Mouse (Mus musculus): Measurements from ENCODE around the gene Slc39a5.

Slc39a5 gene

GRCm38 (mm10) chr10:128376099-128376454 lies 25.0 kb downstream of the Slc39a5 start:
- no peak for DNase-seq (ENCODE audit: low spot score in 2 of 2)

DNA sequence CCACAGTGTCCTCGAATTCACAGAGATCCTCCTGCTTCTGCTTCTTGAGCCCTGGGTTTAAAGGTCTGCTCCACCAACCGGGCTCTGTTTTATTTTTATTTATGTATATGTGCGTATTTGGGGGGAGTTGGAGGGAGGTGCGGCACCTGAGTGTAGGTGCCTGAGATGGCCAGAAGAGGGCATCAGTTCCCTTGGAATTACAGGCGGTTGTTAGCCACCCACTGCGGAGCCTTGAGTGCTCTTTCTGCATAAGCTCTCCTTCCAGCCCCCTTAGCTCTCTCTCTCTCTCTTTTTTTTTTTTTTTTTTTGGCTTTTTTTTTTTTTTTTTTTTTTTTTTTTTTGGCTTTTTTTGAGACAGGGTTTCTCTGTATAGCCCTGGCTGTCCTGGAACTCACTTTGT lies 26.6 kb downstream of the Slc39a5 start:
- no peak for DNase-seq (ENCODE audit: low spot score in 2 of 2)

- DNase-seq (ENCODE audit: low spot score in 2 of 2), result no peak
Measured at GRCm38 (mm10) chr10:128372989-128373748, 27.9 kb downstream of the Slc39a5 start.

- no peak for DNase-seq (ENCODE audit: low spot score in 2 of 2)
Measured at GRCm38 (mm10) chr10:128372142-128372541, 28.9 kb downstream of the Slc39a5 start.

DNA sequence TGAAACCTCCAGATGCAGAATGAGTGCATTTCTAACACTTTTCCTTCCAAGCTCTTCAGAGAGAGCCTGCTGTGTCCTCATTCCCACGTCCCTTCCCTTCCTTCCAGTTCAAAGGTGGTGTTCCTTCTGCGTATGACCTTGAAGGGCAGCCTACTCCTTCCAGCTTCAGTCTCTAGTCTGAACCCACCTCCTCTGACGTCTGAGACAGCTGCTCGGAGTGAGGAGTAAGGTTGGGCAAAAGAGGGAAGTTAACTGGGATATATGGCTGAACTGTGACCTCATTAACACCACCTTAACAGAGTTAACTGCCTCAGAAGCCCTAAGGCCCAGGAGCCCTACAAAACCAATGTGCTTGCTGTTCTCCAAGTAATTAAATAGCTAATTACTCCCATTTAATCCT lies 30.4 kb downstream of the Slc39a5 start:
- no peak for DNase-seq (ENCODE audit: low spot score in 2 of 2)

- no peak for DNase-seq (ENCODE audit: low spot score in 2 of 2)
Measured at GRCm38 (mm10) chr10:128370021-128370420, 31.0 kb downstream of the Slc39a5 start.

DNA sequence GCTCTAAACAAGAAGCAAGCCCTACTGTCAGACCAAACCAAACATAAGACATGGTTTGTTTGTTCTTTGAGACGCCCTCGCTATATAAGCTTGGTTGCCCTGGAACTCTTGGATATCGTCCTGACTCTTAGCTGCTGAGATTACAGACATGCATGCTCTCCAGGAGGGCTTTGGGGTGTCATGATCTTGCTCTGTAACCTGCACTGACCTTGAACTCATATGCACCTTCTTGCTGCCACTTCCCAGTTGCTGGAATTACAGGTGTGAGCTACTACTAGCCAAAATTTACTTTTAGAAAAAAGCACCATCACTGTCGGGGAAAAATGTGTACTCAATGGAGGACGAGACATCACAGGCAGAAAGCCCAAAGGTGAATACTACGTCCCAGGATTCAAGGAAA lies 31.4 kb downstream of the Slc39a5 start:
- no peak for DNase-seq (ENCODE audit: low spot score in 2 of 2)

DNA sequence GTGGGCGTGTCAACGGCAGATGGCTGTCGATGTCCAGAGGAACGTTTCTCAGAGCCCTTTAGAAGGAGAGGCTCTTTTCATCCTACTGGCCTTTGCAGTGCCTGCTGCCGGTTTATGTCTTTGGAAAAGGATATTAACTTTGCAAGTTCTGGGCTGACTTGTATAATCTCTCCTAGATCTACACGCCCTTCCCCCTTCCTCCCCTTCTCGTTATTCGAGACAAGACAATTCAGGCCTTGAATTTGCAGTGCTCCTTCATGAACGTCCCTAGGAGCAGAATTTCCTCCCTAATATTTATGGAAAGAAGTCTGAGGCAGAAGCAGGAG lies 31.8 kb downstream of the Slc39a5 start:
- no peak for DNase-seq (ENCODE audit: low spot score in 2 of 2)

DNA sequence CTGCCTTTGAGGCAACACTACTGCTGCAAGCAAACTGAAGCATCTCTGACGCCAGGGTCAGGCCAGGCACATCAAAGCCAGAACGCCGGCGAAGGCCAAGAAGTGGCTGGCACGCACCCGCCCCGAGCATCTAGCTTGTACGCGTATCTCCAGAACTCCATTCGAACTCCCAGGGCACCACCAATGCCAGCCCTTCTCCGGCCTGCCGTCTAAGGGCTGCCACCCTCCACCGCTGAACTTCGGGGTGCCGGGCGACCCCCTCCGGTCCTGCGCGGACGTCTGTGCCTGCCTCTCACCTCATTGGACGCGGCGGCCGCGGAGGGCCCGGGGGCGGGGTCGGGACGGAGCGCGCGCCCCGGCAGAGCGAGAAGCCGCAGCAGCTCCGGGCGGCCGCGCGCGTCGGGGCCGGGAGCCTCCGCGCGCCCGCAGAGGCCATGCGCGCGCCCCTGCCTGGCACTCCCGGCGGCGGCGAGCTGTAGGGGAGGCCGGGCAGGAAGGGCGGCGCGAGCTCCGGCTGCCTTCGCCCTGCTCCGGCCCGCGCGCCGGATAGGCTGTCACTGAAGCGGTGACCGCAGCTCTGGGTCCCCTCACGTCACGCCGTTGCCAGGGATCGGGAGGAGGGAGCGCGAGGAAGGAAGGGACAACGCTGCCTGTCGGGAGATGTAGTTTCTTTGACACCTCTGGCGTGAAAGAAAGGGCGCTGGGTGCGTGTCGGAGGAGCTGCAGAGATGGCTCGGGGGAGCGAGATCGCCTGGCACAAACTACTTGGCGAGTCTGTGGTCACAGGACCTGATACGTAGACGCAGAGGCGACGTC lies 32.4 kb downstream of the Slc39a5 start, which contains the start of gene Coq10a:
TSS of gene Coq10a (minus strand) at position 596 of the 816 bp plus-strand sequence.
- DNase-seq (ENCODE audit: low spot score in 2 of 2), result peak; percentile 91 to 94

DNA sequence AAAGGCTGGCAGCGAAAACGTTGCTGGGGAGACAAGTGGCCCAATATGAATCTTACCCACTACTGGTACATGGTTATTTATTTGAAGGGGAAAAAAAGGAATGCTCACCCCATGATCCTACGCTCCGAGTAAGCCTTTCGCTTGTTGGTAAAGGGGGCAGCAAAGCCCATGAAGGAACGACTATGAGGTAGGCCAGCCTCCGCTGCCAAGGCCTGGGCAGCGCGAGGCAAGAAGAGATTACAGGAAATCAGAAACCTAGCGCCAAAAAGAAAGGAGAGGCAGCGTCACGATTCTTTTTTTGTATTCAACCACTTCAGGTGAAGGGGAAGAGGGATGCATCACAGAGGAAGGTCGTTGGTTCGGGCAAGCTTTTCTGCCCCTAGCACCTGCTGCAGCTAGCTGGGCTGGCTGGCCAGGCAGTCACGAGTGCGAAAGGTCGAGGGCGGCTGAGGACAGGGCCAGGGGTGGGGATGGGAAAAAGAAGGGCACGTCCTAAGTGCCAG lies 33.1 kb downstream of the Slc39a5 start:
- DNase-seq (ENCODE audit: low spot score in 2 of 2), result no peak

- DNase-seq (ENCODE audit: low spot score in 2 of 2), result peak; percentile 35 to 36
Measured at GRCm38 (mm10) chr10:128362568-128362967, 38.5 kb downstream of the Slc39a5 start.

GRCm38 (mm10) chr10:128361836-128362235 lies 39.2 kb downstream of the Slc39a5 start:
- no peak for DNase-seq (ENCODE audit: low spot score in 2 of 2)

- DNase-seq (ENCODE audit: low spot score in 2 of 2), result no peak
Measured at GRCm38 (mm10) chr10:128359226-128359625, 41.8 kb downstream of the Slc39a5 start.

DNA sequence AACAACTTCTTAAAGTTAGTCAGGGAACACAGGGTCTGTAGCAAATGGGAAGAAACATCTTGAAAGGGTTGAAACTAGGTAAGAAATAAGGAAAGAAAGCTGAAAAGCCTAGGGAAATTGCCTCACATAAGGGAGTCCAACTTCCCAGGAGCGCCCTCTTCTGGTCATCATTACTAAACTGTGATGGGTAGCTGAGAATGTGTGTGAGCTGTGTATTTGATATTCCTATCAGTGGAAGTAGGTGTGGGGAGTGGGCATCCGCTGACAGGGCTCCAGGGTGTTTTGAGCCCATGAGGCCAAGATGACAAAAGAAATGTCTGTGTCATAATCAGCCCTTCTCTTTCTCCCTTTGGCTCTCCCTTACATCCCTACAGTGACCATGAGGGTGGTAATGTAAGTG lies 42.2 kb downstream of the Slc39a5 start:
- DNase-seq (ENCODE audit: low spot score in 2 of 2), result peak; percentile 57 to 65

DNA sequence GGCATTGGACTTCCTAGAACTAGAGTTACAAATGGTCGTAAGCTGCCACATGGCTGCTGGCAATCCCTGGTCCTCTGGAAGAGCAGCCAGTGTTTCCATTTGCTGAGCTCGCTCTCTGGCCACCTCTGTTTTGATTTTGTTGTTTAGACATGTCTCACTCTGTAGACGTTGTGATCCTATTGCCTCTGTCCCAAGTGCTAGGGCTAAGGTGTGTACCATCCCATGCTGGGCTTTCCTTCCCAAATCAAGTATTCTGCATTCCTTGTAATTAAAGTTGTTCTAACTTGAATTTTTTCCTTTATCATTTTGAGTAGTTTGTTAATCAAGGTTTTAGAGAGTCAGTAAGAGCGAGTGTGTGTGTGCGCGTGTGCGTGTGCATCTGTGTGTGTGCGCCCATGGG lies 53.5 kb downstream of the Slc39a5 start:
- no peak for DNase-seq (ENCODE audit: low spot score in 2 of 2)
